Mouse (Mus musculus) heart, embryonic 14.5 days (tissue): ENCODE measurements around the gene Ntpcr. TPM values are rescaled to one million over a fixed set of nuclear protein-coding genes. Genes with fewer than 3 reads are reported as not detected.

ENCODE experiments used
- ATAC-seq: fragments of 200-750 bp; cut with Nextera tagmentation; 2 replicates; pipeline ENCODE4 v1.8.0; 2017; ENCODE audit warnings: low read depth, moderate TSS enrichment; ENCODE audit not compliant: insufficient number of reproducible peaks, insufficient read depth, low FRiP score
- H3K27ac ChIP-seq, 2 experiments: fragments of 200-500 bp in 1 of 2; fragments of 300-500 bp in 1 of 2; sonication (generic) in 1 of 2; replicated peaks in 1 of 2; 2 replicates each; pipeline ENCODE4 v1.5.1; 2012 to 2014; ENCODE audit warnings: low read depth in 2 of 2, low read length in 2 of 2, control low read depth in 1 of 2, mild to moderate bottlenecking in 1 of 2, mixed read lengths in 1 of 2; ENCODE audit not compliant: control insufficient read depth in 1 of 2, insufficient read depth in 1 of 2
- H3K27me3 ChIP-seq: fragments of 300-500 bp; sonication (generic); 2 replicates; pipeline ENCODE4 v1.6.1; 2014; ENCODE audit warnings: mild to moderate bottlenecking, low read length, control low read depth; ENCODE audit not compliant: control insufficient read depth, insufficient read depth
- H3K36me3 ChIP-seq: fragments of 300-500 bp; sonication (generic); 2 replicates; pipeline ENCODE4 v1.6.1; 2014; ENCODE audit warnings: mild to moderate bottlenecking, control low read depth, low read length, mixed read lengths; ENCODE audit not compliant: control insufficient read depth, insufficient read depth
- H3K4me1 ChIP-seq, 2 experiments: fragments of 200-500 bp in 1 of 2; fragments of 300-500 bp in 1 of 2; sonication (generic) in 1 of 2; 2 replicates each; pipeline ENCODE4 v1.6.1; 2012 to 2014; ENCODE audit warnings: low read length in 2 of 2, control low read depth in 1 of 2, mixed read lengths in 1 of 2; ENCODE audit not compliant: control insufficient read depth in 2 of 2, insufficient read depth in 2 of 2
- H3K4me2 ChIP-seq: fragments of 300-500 bp; sonication (generic); 2 replicates; pipeline ENCODE4 v1.6.1; 2014; ENCODE audit warnings: mild to moderate bottlenecking, low read length
- H3K4me3 ChIP-seq, 2 experiments: fragments of 200-500 bp in 1 of 2; fragments of 300-500 bp in 1 of 2; sonication (generic) in 1 of 2; 2 replicates each; pipeline ENCODE4 v1.5.1; 2012 to 2014; ENCODE audit warnings: low read length in 2 of 2, mild to moderate bottlenecking in 2 of 2, control low read depth in 1 of 2, low read depth in 1 of 2, moderate library complexity in 1 of 2; ENCODE audit not compliant: control insufficient read depth in 1 of 2, insufficient read depth in 1 of 2
- H3K9ac ChIP-seq: fragments of 300-500 bp; sonication (generic); 2 replicates; pipeline ENCODE4 v1.6.1; 2014; ENCODE audit warnings: mild to moderate bottlenecking, low read length
- H3K9me3 ChIP-seq: fragments of 300-500 bp; sonication (generic); 2 replicates; pipeline ENCODE4 v1.6.1; 2016; ENCODE audit warnings: low read length, control low read depth; ENCODE audit not compliant: control insufficient read depth
- WGBS: fragments of 180-500 bp; shearing (Covaris S2); extraction: QIAGEN DNeasy Blood & Tissue Kit; methylation state at CpG from one replicate; pipeline ENCODE4 v1.1.7; 2014; 5-methylcytosine and 5-hydroxymethylcytosine counted together
- polyA plus RNA-seq: library from polyadenylated mRNA; unstranded; fragments of >200 nt; fragmentation: Nextera tagmentation; extraction: Ambion mirVana; gene quantifications from 2 replicates; pipeline ENCODE4 v1.2.1, GENCODE M21; 2014

Ntpcr gene
- polyA plus RNA-seq, 1 experiment from 2014 or later: 30.1 TPM

DNA sequence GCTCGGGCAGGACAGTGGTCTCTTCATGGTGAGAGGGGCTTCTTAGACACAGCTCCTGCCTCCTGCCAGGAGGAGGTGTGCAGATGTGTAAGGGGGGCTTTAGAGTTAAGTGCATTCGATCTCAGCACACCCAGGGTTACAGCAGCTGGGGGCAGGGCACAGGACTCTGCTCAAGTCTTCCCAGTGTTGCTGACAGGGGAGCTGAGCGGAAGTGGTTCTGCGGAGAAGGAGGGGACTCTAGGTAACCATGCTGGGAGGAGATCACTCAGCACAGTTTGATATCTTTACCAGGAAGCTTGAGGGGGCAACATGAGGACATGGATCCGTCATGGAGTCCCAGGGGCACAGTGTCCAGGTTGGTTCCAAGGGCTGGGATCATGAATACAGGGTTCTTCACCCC, 11.6 kb downstream of the Ntpcr start:
- no peak overlapping the region for H3K9ac ChIP-seq
- H3K36me3 ChIP-seq: peaks cover 2% of the 10 kb centered on the region; the same call in 1 of the 2 replicates
- no peak for ATAC-seq
- H3K9me3 ChIP-seq: no peaks in the 10 kb centered on the region
- H3K27ac ChIP-seq: no peak overlapping the region
- no peak overlapping the region for H3K4me3 ChIP-seq
- H3K4me2 ChIP-seq: no peak overlapping the region
- peaks cover 0 to 6% of the 10 kb centered on the region in 2 experiments; a peak in 2 of 4 replicates for H3K4me1 ChIP-seq
- no peaks in the 10 kb centered on the region for H3K27me3 ChIP-seq
- WGBS: 65% methylated on average over 5 of the region's 5 CpGs

DNA sequence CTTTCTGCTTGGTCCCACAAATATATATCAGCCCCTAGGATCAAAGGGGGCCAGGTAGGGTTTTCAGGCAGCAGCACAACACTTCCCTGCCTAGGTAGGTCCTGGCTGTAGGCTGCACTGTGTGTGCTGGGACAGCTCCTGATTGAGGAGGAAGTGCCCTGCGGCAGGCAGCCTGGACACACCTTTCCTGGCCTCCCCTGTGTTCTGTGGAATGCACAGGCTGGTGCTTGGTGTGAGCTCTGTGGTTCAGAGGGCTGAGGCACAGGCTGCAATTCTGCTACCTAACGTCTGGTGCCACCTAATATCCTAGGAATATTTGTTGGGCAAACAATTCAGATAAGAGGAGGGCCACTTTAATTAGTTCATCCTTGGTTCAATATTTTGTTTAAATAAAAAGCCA, 12.1 kb downstream of the Ntpcr start:
- Histone ChIP-seq H3K27ac (no peak overlapping the region), H3K9me3 (no peaks in the 10 kb centered on the region), H3K36me3 (no peaks in the 10 kb centered on the region; the same call in 1 of the 2 replicates), H3K4me3 (no peak overlapping the region), H3K9ac (no peak overlapping the region), H3K27me3 (no peaks in the 10 kb centered on the region), H3K4me1 (peaks cover 0 to 6% of the 10 kb centered on the region in 2 experiments; a peak in 2 of 4 replicates), H3K4me2 (no peak overlapping the region)
- ATAC-seq: no peak
- 33% methylated on average over 2 of the region's 2 CpGs for WGBS

DNA sequence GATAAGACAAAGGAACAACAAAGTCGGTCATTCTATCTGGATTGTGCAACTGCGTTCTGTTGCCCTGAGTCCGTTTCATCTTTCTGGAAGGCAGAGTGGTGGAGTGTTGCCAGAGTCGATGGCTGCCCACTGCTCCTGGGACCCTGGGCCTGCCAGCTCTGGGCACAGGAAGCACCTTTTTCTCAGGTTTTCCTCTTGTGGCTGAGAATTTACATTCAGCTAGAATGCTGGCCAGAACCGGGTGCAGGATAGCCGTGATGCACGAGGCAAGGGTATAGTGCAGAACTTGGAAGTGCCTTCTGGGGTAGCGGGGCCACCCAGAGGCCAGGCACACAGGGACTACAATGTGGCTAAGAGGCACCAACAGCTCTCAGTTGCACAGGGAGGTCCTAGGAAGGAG, 12.6 kb downstream of the Ntpcr start:
- Histone ChIP-seq H3K27ac (no peak overlapping the region), H3K9me3 (no peaks in the 10 kb centered on the region), H3K27me3 (no peaks in the 10 kb centered on the region), H3K4me2 (no peak overlapping the region), H3K4me3 (no peak overlapping the region), H3K9ac (no peak overlapping the region), H3K36me3 (no peaks in the 10 kb centered on the region; the same call in 1 of the 2 replicates), H3K4me1 (peaks cover 0 to 6% of the 10 kb centered on the region in 2 experiments; a peak in 2 of 4 replicates)
- 66% methylated on average over 8 of the region's 8 CpGs for WGBS
- no peak for ATAC-seq

DNA sequence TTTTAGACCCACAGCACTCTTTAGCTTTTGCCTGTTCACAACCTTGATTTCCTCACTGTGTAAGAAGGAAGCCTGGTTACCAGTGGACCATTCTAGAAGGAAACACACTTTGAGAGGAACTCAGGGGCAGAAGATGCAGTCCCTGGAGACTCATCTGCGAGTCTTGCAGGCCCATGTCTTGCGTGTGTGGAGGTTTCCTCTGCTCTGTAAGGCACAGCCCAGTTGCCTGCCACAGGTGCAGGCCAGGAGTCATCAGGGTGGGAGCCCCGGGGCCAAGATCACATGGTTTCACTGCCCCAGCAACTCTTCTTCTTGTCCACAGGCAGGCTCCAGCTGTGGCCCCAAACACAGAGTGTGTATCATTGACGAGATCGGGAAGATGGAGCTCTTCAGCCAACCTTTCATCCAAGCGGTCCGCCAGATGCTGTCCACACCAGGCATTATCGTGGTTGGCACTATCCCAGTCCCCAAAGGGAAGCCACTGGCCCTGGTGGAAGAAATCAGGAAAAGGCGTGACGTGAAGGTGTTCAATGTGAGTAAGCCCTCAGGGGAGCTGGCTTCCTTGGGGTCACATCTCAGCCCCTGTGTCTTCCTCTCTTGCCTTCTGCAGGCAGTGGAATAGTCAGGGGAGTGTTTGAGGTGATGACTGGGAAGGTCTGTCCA, 15.3 kb downstream of the Ntpcr start:
- H3K36me3 ChIP-seq: no peaks in the 10 kb centered on the region
- no peak overlapping the region for H3K9ac ChIP-seq
- no peak overlapping the region for H3K4me3 ChIP-seq
- no peaks in the 10 kb centered on the region for H3K27me3 ChIP-seq
- no peak overlapping the region for H3K4me2 ChIP-seq
- ATAC-seq: no peak
- H3K9me3 ChIP-seq: no peaks in the 10 kb centered on the region
- peaks cover 0 to 6% of the 10 kb centered on the region in 2 experiments; a peak in 3 of 4 replicates for H3K4me1 ChIP-seq
- no peak overlapping the region for H3K27ac ChIP-seq
- 81% methylated on average over 10 of the region's 10 CpGs for WGBS

DNA sequence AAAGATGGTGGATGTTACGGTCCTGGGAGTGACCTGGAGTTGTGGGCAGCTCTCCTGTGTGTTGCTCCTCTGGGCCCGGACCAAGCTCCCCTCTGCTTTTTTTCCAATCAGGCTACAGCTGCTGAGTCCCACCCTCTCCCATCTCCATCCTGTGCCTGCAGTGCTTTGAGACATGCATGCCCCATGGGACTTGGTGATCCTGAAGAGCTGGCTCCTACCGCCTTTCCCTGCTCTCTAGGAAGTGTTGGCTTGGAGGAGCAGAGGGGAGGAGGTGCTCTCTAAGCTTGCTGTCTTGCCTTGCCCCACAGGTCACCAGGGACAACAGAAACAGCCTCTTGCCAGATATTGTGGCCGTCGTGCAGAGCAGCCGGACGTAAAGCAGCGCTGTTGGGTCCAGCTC, 17.6 kb downstream of the Ntpcr start:
- WGBS: 62% methylated on average over 8 of the region's 8 CpGs
- no peaks in the 10 kb centered on the region for H3K9me3 ChIP-seq
- H3K4me1 ChIP-seq: peaks cover 8 to 14% of the 10 kb centered on the region in 2 experiments
- no peak for ATAC-seq
- H3K36me3 ChIP-seq: no peaks in the 10 kb centered on the region
- no peaks in the 10 kb centered on the region for H3K27me3 ChIP-seq
- no peak overlapping the region for H3K4me2 ChIP-seq
- H3K4me3 ChIP-seq: no peak overlapping the region
- H3K9ac ChIP-seq: no peak overlapping the region
- no peak overlapping the region for H3K27ac ChIP-seq

DNA sequence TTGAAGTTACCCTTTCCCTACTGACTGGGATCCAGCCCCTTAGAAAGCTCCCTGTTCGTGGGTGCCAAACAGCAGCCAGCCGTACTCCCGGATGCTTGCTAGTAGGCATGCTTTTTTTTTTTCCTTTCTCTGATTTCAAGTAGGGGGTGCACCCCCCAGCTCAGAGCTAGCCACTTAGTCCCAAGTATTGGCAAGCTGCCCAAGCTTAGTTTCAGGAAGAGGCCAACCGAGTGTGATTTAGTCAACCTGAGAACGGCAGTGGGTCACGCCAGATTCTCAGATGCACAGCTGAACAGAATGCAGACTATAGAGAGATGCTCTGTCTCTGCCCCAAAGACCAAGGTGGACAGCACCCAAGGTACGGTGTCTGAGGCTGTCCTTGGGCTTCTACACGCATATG, 21.1 kb downstream of the Ntpcr start:
- Histone ChIP-seq H3K4me3 (no peak overlapping the region), H3K27ac (no peak overlapping the region), H3K27me3 (no peaks in the 10 kb centered on the region), H3K4me2 (no peak overlapping the region), H3K9ac (no peak overlapping the region), H3K4me1 (peaks cover 9 to 12% of the 10 kb centered on the region in 2 experiments), H3K36me3 (no peaks in the 10 kb centered on the region), H3K9me3 (no peaks in the 10 kb centered on the region)
- WGBS: 34% methylated on average over 8 of the region's 8 CpGs
- ATAC-seq: no peak; the same call in 1 of the 2 replicates

DNA sequence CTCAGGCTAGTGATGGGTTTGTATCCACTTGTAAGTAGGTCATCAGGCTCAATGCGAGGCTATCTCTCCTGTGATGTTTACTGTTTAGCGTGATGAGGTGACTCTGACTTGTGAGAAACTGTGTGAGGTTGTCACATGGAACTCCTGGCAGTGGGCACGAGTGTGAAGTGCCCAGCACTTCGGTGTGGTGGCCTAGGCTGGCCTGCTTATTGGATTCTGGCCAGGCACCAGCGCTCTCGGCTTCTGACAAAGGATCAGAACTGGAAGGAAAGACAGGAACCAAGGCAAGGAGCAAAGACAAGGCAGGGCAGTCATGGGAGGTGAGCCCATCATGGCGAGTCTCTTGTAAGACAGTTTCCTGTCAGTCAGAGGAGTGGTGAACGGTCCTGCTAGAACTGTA, 26.1 kb downstream of the Ntpcr start:
- Histone ChIP-seq H3K27me3 (no peaks in the 10 kb centered on the region), H3K9me3 (no peaks in the 10 kb centered on the region), H3K4me3 (no peak overlapping the region), H3K9ac (peak overlapping the region; percentile 54; the same call in 1 of the 2 replicates), H3K36me3 (no peaks in the 10 kb centered on the region), H3K4me1 (peaks cover 18 to 22% of the 10 kb centered on the region in 2 experiments), H3K27ac (peak overlapping the region; percentile 51 to 67; a peak in 2 of 4 replicates), H3K4me2 (0 out of 2 replicates have a peak overlapping the region, but pooled peaks have one; percentile 16)
- WGBS: 53% methylated on average over 8 of the region's 8 CpGs
- no peak for ATAC-seq
